Mouse (Mus musculus): ENCODE results near the gene Rpl11. TPM values are rescaled to one million over a fixed set of nuclear protein-coding genes. Genes with fewer than 3 reads are reported as not detected.

The Rpl11 gene
- polyA plus RNA-seq, 1 experiment: 218 TPM

DNA sequence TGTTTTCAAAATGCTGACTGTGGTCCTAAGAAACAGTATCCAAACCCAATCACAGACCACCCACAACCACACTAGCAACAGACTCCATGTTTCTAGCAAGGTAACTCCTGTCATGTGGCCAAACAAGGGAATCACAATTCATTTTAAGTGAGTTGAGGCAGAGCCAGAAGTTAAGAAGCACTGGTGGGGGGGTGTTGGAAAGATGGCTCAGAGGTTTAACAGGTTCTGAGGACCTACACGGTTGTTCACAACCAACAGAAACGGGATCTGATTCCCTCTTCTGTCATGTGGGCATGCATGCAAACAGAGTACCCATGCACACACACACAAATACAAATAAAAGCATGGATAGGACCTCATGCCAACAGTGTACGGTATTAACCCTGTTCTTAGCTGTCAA lies 1.2 kb downstream of the Rpl11 start:
- peaks cover 7% of the 10 kb centered on the region; the same call in 1 of the 2 replicates for H3K4me1 ChIP-seq (ENCODE audit: control insufficient read depth, insufficient read depth, low read length)
- H3K4me3 ChIP-seq (replicated peaks; ENCODE audit: extremely low read depth, low read depth, low read length): peak overlapping the region; percentile 99
- 4% methylated on average over 3 of the region's 3 CpGs for WGBS
- TF ChIP-seq CTCF (IDR thresholded peaks at IDR 0.05; ENCODE audit: insufficient read depth, low read length) (no peak), POLR2A (IDR thresholded peaks at IDR 0.05; ENCODE audit: borderline replicate concordance, extremely low read depth, low read depth, low read length) (no peak)
- DNase-seq: no peak

DNA sequence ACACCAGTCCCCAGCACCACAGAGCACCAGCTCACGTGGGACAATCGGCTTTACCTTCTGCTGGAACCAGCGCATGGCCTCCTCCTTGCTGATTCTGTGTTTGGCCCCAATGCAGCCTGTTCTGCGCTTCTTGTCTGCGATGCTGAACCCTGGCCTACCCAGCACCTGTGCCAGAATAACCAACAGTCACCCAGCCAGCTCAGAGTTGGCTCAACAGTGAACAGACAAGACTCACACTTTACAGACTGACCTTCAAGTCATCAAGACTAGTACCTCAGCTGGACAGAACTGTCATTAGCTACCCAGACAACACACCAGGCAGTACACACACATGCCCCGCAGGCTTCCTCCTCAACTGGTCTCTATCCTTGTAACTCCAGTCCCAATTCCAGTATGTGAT lies 3.0 kb downstream of the Rpl11 start:
- WGBS: 91% methylated on average over 6 of the region's 6 CpGs
- Histone ChIP-seq H3K4me3 (replicated peaks; ENCODE audit: extremely low read depth, low read depth, low read length) (no peak overlapping the region), H3K4me1 (ENCODE audit: control insufficient read depth, insufficient read depth, low read length) (peaks cover 7% of the 10 kb centered on the region; the same call in 1 of the 2 replicates)
- TF ChIP-seq CTCF (IDR thresholded peaks at IDR 0.05; ENCODE audit: insufficient read depth, low read length) (no peak), POLR2A (IDR thresholded peaks at IDR 0.05; ENCODE audit: borderline replicate concordance, extremely low read depth, low read depth, low read length) (no peak)
- no peak for DNase-seq

DNA sequence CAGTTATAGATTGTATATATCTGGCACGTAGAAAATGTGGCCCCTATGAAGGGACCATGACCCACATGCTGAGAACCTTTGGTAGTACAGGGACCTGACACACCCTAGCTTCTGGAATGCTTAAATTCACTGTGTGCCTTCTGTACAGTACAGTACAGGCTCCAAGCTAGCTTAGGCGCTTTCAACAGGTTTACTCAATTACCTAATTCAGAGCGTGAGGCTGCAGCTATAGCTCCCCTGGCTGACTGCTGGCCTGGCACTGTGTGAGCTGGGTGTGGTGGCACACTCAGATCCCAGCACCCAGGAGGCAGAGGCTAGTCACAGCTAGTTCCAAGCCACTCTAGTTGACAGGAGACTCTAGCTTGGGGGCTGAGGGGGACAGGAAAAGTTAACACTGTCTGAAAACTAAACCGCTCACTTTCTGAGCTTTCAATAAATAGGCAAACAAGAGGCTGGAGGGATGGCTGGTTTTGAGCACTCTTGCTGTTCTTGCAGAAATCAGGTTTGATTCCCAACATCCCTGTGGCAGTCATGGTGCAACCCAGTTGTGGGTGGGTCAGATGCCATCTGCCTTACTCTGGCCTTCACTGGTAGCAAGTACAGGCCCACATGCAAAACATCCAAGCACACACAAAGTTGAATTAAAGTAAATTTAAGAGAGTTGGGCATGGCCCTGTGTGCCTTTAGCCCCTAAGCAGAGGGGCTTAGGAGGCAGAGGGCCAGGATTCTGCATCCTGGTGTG lies 4.8 kb downstream of the Rpl11 start:
- Histone ChIP-seq H3K4me3 (replicated peaks; ENCODE audit: extremely low read depth, low read depth, low read length) (no peak overlapping the region), H3K4me1 (ENCODE audit: control insufficient read depth, insufficient read depth, low read length) (peaks cover 7% of the 10 kb centered on the region; the same call in 1 of the 2 replicates)
- DNase-seq: no peak
- WGBS: 66% methylated on average over 4 of the region's 4 CpGs
- TF ChIP-seq CTCF (IDR thresholded peaks at IDR 0.05; ENCODE audit: insufficient read depth, low read length): no peak
- no peak for TF ChIP-seq POLR2A (IDR thresholded peaks at IDR 0.05; ENCODE audit: borderline replicate concordance, extremely low read depth, low read depth, low read length)

DNA sequence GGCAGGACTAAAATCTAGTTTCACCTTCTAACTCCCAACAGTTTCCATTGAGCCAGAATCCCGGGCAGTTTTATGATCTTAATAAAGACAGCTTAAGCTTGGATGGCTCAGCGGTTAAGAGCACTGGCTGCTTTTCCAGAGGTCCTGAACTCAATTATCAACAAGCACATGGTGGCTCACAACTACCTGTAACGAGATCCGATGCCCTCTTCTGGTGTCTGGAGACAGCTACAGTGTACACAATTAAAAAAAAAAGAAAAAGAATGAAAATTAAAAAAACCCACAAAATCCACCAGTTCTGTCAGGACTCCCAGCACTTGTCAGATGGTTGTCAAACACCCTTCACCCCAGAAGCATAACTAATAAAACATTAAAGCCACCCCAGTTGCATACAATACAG lies 5.6 kb downstream of the Rpl11 start:
- WGBS: 45% methylated on average over 4 of the region's 4 CpGs
- DNase-seq: no peak
- Histone ChIP-seq H3K4me1 (ENCODE audit: control insufficient read depth, insufficient read depth, low read length) (peaks cover 7% of the 10 kb centered on the region; the same call in 1 of the 2 replicates), H3K4me3 (replicated peaks; ENCODE audit: extremely low read depth, low read depth, low read length) (no peak overlapping the region)
- TF ChIP-seq CTCF (IDR thresholded peaks at IDR 0.05; ENCODE audit: insufficient read depth, low read length) (no peak), POLR2A (IDR thresholded peaks at IDR 0.05; ENCODE audit: borderline replicate concordance, extremely low read depth, low read depth, low read length) (no peak)

DNA sequence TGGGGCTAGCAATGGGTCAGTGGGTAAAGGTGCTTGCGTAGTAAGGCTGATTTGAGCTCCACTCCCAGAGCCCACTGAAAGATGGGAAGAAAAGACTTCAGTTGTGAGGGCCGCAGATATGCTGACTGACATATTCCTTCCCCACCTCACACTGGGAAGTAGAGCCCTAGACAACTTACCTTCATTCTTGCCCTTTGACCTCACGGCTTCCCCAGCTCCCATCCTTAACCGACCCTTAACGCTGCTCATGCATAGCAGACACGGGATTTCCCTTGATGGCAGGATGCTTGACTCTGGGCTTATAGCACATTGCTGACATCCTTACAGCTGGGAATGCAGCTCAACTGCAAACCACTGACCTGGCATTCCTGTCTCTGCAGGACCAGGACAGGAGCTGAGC lies 6.3 kb downstream of the Rpl11 start:
- WGBS: 66% methylated on average over 6 of the region's 6 CpGs
- no peak for TF ChIP-seq POLR2A (IDR thresholded peaks at IDR 0.05; ENCODE audit: borderline replicate concordance, extremely low read depth, low read depth, low read length)
- no peak for TF ChIP-seq CTCF (IDR thresholded peaks at IDR 0.05; ENCODE audit: insufficient read depth, low read length)
- H3K4me3 ChIP-seq (replicated peaks; ENCODE audit: extremely low read depth, low read depth, low read length): no peak overlapping the region
- H3K4me1 ChIP-seq (ENCODE audit: control insufficient read depth, insufficient read depth, low read length): peaks cover 2% of the 10 kb centered on the region; the same call in 1 of the 2 replicates
- no peak for DNase-seq

DNA sequence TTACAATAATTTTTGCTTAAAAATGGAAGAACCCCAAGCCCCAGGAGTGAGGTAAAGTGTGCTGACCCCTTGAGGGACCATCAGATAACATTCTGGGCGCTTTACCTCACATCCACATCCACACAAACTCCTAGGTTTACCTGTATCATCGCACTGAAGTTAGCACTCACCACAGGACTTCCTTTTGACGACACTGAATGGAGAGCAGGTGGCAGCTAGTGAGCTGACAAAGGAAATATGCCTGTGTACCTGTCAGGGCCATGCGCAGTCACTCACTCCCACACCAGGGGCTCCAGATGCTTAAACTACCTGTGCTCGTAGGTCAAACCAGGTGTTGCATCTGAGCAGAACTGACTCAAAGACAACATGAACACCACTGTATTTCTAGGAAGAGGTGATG lies 8.1 kb downstream of the Rpl11 start:
- H3K4me3 ChIP-seq (replicated peaks; ENCODE audit: extremely low read depth, low read depth, low read length): no peak overlapping the region
- no peak for TF ChIP-seq POLR2A (IDR thresholded peaks at IDR 0.05; ENCODE audit: borderline replicate concordance, extremely low read depth, low read depth, low read length)
- TF ChIP-seq CTCF (IDR thresholded peaks at IDR 0.05; ENCODE audit: insufficient read depth, low read length): no peak
- no peaks in the 10 kb centered on the region for H3K4me1 ChIP-seq (ENCODE audit: control insufficient read depth, insufficient read depth, low read length)
- no peak for DNase-seq
- WGBS: 82% methylated on average over 5 of the region's 5 CpGs

DNA sequence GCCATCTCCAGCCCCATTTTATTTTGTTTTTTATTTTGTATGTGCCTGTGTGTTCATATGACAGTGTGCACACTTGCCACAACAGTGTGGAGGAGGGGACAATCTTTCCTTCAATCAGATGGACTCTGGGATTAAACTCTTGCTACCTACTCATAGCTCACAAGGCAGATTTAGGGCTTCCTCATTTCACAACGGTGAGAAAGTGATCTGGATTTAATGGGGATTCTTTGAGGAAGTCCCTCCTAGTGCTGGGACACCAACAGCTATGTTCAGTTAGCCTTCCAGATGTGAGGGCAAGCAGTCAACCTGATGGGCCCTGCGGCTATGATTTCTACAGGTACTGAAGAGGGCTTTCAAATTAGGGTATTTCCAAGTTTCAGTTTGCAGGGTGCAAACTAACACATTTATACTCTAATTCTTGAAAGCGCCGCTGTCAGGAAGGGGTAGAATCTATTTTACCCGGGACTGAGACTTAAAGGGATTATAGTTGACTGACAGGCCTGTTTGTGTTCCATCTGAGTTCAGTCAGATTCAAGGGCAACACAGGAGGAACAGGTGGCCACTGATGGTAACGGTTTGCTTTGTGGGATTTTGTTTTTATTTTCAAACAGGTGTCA lies 9.3 kb downstream of the Rpl11 start:
- WGBS: 80% methylated on average over 6 of the region's 6 CpGs
- no peak overlapping the region for H3K4me3 ChIP-seq (replicated peaks; ENCODE audit: extremely low read depth, low read depth, low read length)
- DNase-seq: no peak
- H3K4me1 ChIP-seq (ENCODE audit: control insufficient read depth, insufficient read depth, low read length): no peaks in the 10 kb centered on the region
- TF ChIP-seq POLR2A (IDR thresholded peaks at IDR 0.05; ENCODE audit: borderline replicate concordance, extremely low read depth, low read depth, low read length): no peak
- no peak for TF ChIP-seq CTCF (IDR thresholded peaks at IDR 0.05; ENCODE audit: insufficient read depth, low read length)

DNA sequence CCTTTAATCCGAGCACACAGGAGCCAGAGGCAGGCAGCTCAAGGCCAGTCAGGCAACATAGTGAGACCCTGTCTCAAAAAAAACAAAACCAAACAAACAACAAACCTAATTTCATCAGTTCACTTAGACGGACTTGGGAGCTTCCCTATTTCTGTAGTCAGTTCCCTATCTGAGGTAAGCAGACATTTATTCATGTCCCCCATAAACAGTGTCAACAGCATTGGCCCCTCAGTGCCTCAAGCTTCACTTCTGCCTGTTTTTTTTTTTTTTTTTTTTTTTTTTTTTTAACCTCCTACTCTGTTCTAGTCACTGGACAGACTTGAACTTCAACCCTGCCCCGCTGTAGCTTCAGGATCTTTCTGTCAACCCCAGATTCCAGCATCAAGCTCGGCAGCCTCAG lies 18.1 kb downstream of the Rpl11 start:
- 76% methylated on average over 4 of the region's 4 CpGs for WGBS
- peaks cover 8% of the 10 kb centered on the region for H3K4me1 ChIP-seq (ENCODE audit: control insufficient read depth, insufficient read depth, low read length)
- no peak for DNase-seq
- H3K4me3 ChIP-seq (replicated peaks; ENCODE audit: extremely low read depth, low read depth, low read length): no peak overlapping the region
- TF ChIP-seq CTCF (IDR thresholded peaks at IDR 0.05; ENCODE audit: insufficient read depth, low read length) (no peak), POLR2A (IDR thresholded peaks at IDR 0.05; ENCODE audit: borderline replicate concordance, extremely low read depth, low read depth, low read length) (no peak)

DNA sequence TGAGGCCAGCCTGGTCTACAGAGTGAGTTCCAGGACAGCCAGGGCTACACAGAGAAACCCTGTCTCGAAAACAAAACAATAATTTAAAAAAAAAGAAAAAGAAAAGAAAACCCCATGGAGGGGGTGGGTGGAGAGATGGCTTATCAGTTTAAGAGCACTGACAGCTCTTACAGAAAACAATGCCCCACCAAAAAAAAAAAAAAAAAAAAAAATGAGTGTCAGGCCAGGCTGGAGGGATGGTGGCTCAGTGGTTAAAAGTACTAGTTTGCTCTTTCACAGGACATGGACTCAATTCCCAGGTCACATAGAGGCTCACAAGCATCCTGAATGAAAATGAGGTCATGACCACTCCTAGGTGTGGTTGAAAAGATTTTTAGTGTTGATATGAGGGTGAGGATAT lies 20.0 kb downstream of the Rpl11 start:
- no peak for TF ChIP-seq CTCF (IDR thresholded peaks at IDR 0.05; ENCODE audit: insufficient read depth, low read length)
- H3K4me1 ChIP-seq (ENCODE audit: control insufficient read depth, insufficient read depth, low read length): peaks cover 8% of the 10 kb centered on the region
- no peak overlapping the region for H3K4me3 ChIP-seq (replicated peaks; ENCODE audit: extremely low read depth, low read depth, low read length)
- 55% methylated on average over 1 of the region's 1 CpGs for WGBS
- no peak for DNase-seq
